Mouse (Mus musculus) liver, adult 2 months (tissue): Measurements from ENCODE around the gene Ccdc93. TPM values are rescaled to one million over a fixed set of nuclear protein-coding genes. Genes with fewer than 3 reads are reported as not detected.
A peak's percentile ranks its signal among the peaks of the same experiment; 100 is the strongest.

Experiments
- DNase-seq: peaks from one replicate; pipeline ENCODE4 v3.0.0-alpha.2; 2011; ENCODE audit warnings: low read depth, low spot score; ENCODE audit errors: extremely low read depth
- H3K27ac ChIP-seq: fragments of 200-500 bp; replicated peaks from 2 replicates; pipeline ENCODE4 v1.5.1; 2012; ENCODE audit warnings: low read depth, mild to moderate bottlenecking, control low read depth, inconsistent platforms, low read length; ENCODE audit not compliant: insufficient read depth
- H3K27me3 ChIP-seq: fragments of 200-500 bp; 2 replicates; pipeline ENCODE4 v1.6.1; 2012; ENCODE audit warnings: mild to moderate bottlenecking, moderate library complexity, low read length, inconsistent platforms; ENCODE audit not compliant: control insufficient read depth, insufficient read depth
- H3K36me3 ChIP-seq: fragments of 200-500 bp; 2 replicates; pipeline ENCODE4 v1.6.1; 2012; ENCODE audit warnings: low read length, inconsistent platforms; ENCODE audit not compliant: control insufficient read depth, insufficient read depth
- H3K4me1 ChIP-seq: fragments of 200-500 bp; 2 replicates; pipeline ENCODE4 v1.6.1; 2011; ENCODE audit warnings: low read length; ENCODE audit not compliant: control insufficient read depth, insufficient read depth
- H3K4me3 ChIP-seq: fragments of 200-500 bp; 2 replicates; pipeline ENCODE4 v1.5.1; 2011; ENCODE audit warnings: low read depth, mild to moderate bottlenecking, control low read depth, low read length, moderate library complexity; ENCODE audit not compliant: insufficient read depth
- H3K79me2 ChIP-seq: fragments of 200-500 bp; 2 replicates; pipeline ENCODE4 v1.6.1; 2012; ENCODE audit warnings: inconsistent platforms, mild to moderate bottlenecking, low read length, moderate library complexity; ENCODE audit not compliant: control insufficient read depth, insufficient read depth
- H3K9ac ChIP-seq: fragments of 200-500 bp; 2 replicates; pipeline ENCODE4 v1.6.1; 2012; ENCODE audit warnings: low read depth, mild to moderate bottlenecking, control low read depth, inconsistent platforms, low read length
- CTCF ChIP-seq: fragments of 200-500 bp; IDR thresholded peaks from 2 replicates; pipeline ENCODE4 v1.5.1; 2011; ENCODE audit warnings: low read depth, low read length, control low read depth
- POLR2A ChIP-seq: fragments of 200-500 bp; IDR thresholded peaks from 2 replicates; pipeline ENCODE4 v1.6.1; 2011; ENCODE audit warnings: low read length, control low read depth; ENCODE audit not compliant: insufficient read depth; ENCODE audit errors: extremely low read depth
- WGBS: fragments of 180-500 bp; shearing (Covaris S2); methylation state at CpG from one replicate; pipeline ENCODE4 v1.1.7; 2018; 5-methylcytosine and 5-hydroxymethylcytosine counted together
- polyA plus RNA-seq: library from polyadenylated mRNA; depleted of rRNA; stranded (reverse); fragments of >200 nt; gene quantifications from 2 replicates; pipeline ENCODE4 v1.2.3, GENCODE M21; 2012
- total RNA-seq: library from RNA; depleted of rRNA; stranded (reverse); fragments of >200 nt; gene quantifications from 2 replicates; pipeline ENCODE4 v1.2.3, GENCODE M21; 2014

Ccdc93 gene
- total and polyA plus RNA-seq, 2 experiments, result 4.5 to 6.9 TPM

GRCm38 (mm10) chr1:121390003-121390402 is 40.8 kb upstream of the Ccdc93 start:
- Histone ChIP-seq H3K27ac (no peak overlapping the region), H3K79me2 (no peaks in the 10 kb centered on the region), H3K27me3 (no peaks in the 10 kb centered on the region), H3K4me1 (no peaks in the 10 kb centered on the region; the same call in 1 of the 2 replicates), H3K9ac (no peak overlapping the region), H3K36me3 (no peaks in the 10 kb centered on the region), H3K4me3 (no peak overlapping the region)
- TF ChIP-seq POLR2A (no peak), CTCF (no peak)
- DNase-seq, result no peak
- 94% methylated on average over 5 of the region's 5 CpGs for WGBS

- 48% methylated on average over 13 of the region's 13 CpGs for WGBS
- H3K4me3 ChIP-seq, result peak overlapping the region; percentile 60; the same call in 1 of the 2 replicates
- TF ChIP-seq POLR2A (no peak), CTCF (no peak)
- H3K36me3 ChIP-seq, result no peaks in the 10 kb centered on the region
- no peaks in the 10 kb centered on the region; the same call in 1 of the 2 replicates for H3K4me1 ChIP-seq
- H3K9ac ChIP-seq, result no peak overlapping the region
- no peak overlapping the region for H3K27ac ChIP-seq
- H3K27me3 ChIP-seq, result no peaks in the 10 kb centered on the region
- no peaks in the 10 kb centered on the region for H3K79me2 ChIP-seq
- DNase-seq, result peak; percentile 88
Measured at GRCm38 (mm10) chr1:121390421-121390820, 40.4 kb upstream of the Ccdc93 start.

DNA sequence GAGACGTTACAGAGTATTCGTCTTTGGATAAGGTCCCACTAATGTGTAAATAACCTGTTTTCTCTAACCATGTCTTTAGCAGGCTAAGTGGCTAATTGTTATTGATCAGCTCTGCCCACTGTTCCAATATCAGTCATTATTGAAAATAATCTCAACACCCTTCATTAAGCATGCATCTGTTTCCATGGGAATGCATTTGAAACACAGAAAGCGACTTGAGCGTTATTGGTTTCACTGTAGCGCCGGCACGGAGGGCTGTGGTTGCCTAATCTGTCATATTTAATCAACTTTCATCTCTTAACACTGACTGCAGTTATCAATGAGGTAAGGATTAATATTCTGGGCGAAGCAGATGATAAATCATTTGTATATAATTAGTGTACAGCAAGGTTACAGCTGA is 40.0 kb upstream of the Ccdc93 start:
- peak; percentile 61 for DNase-seq
- no peaks in the 10 kb centered on the region for H3K27me3 ChIP-seq
- peak overlapping the region; percentile 60; the same call in 1 of the 2 replicates for H3K4me3 ChIP-seq
- TF ChIP-seq CTCF, result no peak
- TF ChIP-seq POLR2A, result no peak
- H3K36me3 ChIP-seq, result no peaks in the 10 kb centered on the region
- H3K27ac ChIP-seq, result no peak overlapping the region
- no peaks in the 10 kb centered on the region for H3K79me2 ChIP-seq
- WGBS, result 56% methylated on average over 8 of the region's 8 CpGs
- H3K4me1 ChIP-seq, result no peaks in the 10 kb centered on the region; the same call in 1 of the 2 replicates
- H3K9ac ChIP-seq, result no peak overlapping the region

GRCm38 (mm10) chr1:121393117-121393516 is 37.7 kb upstream of the Ccdc93 start:
- Histone ChIP-seq H3K4me1 (no peaks in the 10 kb centered on the region; the same call in 1 of the 2 replicates), H3K27me3 (no peaks in the 10 kb centered on the region), H3K9ac (no peak overlapping the region), H3K79me2 (no peaks in the 10 kb centered on the region), H3K4me3 (no peak overlapping the region), H3K27ac (no peak overlapping the region), H3K36me3 (no peaks in the 10 kb centered on the region)
- 88% methylated on average over 2 of the region's 2 CpGs for WGBS
- DNase-seq, result no peak
- TF ChIP-seq CTCF (no peak), POLR2A (no peak)

GRCm38 (mm10) chr1:121394764-121395163 is 36.1 kb upstream of the Ccdc93 start:
- Histone ChIP-seq H3K79me2 (no peaks in the 10 kb centered on the region), H3K4me3 (no peak overlapping the region), H3K4me1 (no peaks in the 10 kb centered on the region; the same call in 1 of the 2 replicates), H3K36me3 (no peaks in the 10 kb centered on the region), H3K27me3 (no peaks in the 10 kb centered on the region), H3K27ac (no peak overlapping the region), H3K9ac (no peak overlapping the region)
- no peak for DNase-seq
- WGBS, result 64% methylated on average over 5 of the region's 5 CpGs
- TF ChIP-seq POLR2A, result no peak
- no peak for TF ChIP-seq CTCF

- TF ChIP-seq CTCF (no peak), POLR2A (no peak)
- Histone ChIP-seq H3K4me3 (no peak overlapping the region), H3K27me3 (no peaks in the 10 kb centered on the region), H3K79me2 (no peaks in the 10 kb centered on the region), H3K36me3 (no peaks in the 10 kb centered on the region), H3K4me1 (no peaks in the 10 kb centered on the region), H3K27ac (no peak overlapping the region), H3K9ac (no peak overlapping the region)
- no peak for DNase-seq
- WGBS, result 73% methylated on average over 4 of the region's 4 CpGs
Measured at GRCm38 (mm10) chr1:121396501-121396900, 34.3 kb upstream of the Ccdc93 start.
